Mouse (Mus musculus): Measurements from ENCODE around the gene Crocc. TPM values are rescaled to one million over a fixed set of nuclear protein-coding genes. Genes with fewer than 3 reads are reported as not detected.

Gene Crocc
- 7.2 and 7.4 TPM in 2 replicates for polyA plus RNA-seq (2014; fragmentation: Nextera tagmentation; extraction: Ambion mirVana)

GRCm38 (mm10) chr4:141060426-141061301 lies at the start of gene Crocc:
Gene Crocc, minus strand, starts transcription at chr4:141060550.
- peak within 1 kb of the TSS; percentile 78 for H3K4me2 ChIP-seq (ENCODE audit: low read length)
- under 1% methylated on average over 76 of the region's 77 CpGs for WGBS
- H3K4me3 ChIP-seq (replicated peaks; ENCODE audit: low read depth, low read length), result peak within 1 kb of the TSS; percentile 56
- H3K9ac ChIP-seq (replicated peaks; ENCODE audit: low read length), result peak within 1 kb of the TSS; percentile 72
- peak; percentile 100 for DNase-seq
- ATAC-seq (ENCODE audit: low FRiP score, low TSS enrichment), result peak; percentile 94
- peak within 1 kb of the TSS; percentile 94 for H3K27ac ChIP-seq (replicated peaks; ENCODE audit: low read depth, low read length)
- no peaks in the 10 kb centered on the region for H3K9me3 ChIP-seq (ENCODE audit: control insufficient read depth, low read length)
- H3K27me3 ChIP-seq (ENCODE audit: control insufficient read depth, insufficient read depth, low read length), result no peaks in the 10 kb centered on the region
- H3K4me1 ChIP-seq (ENCODE audit: control insufficient read depth, insufficient read depth, low read length), result peaks cover 6% of the 10 kb centered on the region
- H3K36me3 ChIP-seq (ENCODE audit: control insufficient read depth, insufficient read depth, low read length), result peaks cover 12% of the 10 kb centered on the region

- Histone ChIP-seq H3K4me3 (replicated peaks; ENCODE audit: low read depth, low read length) (no peak overlapping the region), H3K4me2 (ENCODE audit: low read length) (no peak overlapping the region), H3K9me3 (ENCODE audit: control insufficient read depth, low read length) (no peaks in the 10 kb centered on the region), H3K27ac (replicated peaks; ENCODE audit: low read depth, low read length) (no peak overlapping the region), H3K9ac (replicated peaks; ENCODE audit: low read length) (no peak overlapping the region), H3K27me3 (ENCODE audit: control insufficient read depth, insufficient read depth, low read length) (no peaks in the 10 kb centered on the region), H3K4me1 (ENCODE audit: control insufficient read depth, insufficient read depth, low read length) (no peaks in the 10 kb centered on the region), H3K36me3 (ENCODE audit: control insufficient read depth, insufficient read depth, low read length) (peaks cover 17% of the 10 kb centered on the region; the same call in 1 of the 2 replicates)
- DNase-seq (no peak), ATAC-seq (ENCODE audit: low FRiP score, low TSS enrichment) (no peak)
- WGBS, result 55% methylated on average over 10 of the region's 10 CpGs
Observed at GRCm38 (mm10) chr4:141108196-141108732, 47.9 kb upstream of the Crocc start.

GRCm38 (mm10) chr4:141106526-141107183 lies 46.3 kb upstream of the Crocc start:
- no peak overlapping the region for H3K27ac ChIP-seq (replicated peaks; ENCODE audit: low read depth, low read length)
- WGBS, result 81% methylated on average over 16 of the region's 16 CpGs

GRCm38 (mm10) chr4:141101855-141102254 lies 41.5 kb upstream of the Crocc start:
- Histone ChIP-seq H3K4me1 (ENCODE audit: control insufficient read depth, insufficient read depth, low read length) (no peaks in the 10 kb centered on the region), H3K27me3 (ENCODE audit: control insufficient read depth, insufficient read depth, low read length) (no peaks in the 10 kb centered on the region), H3K9ac (replicated peaks; ENCODE audit: low read length) (no peak overlapping the region), H3K36me3 (ENCODE audit: control insufficient read depth, insufficient read depth, low read length) (no peaks in the 10 kb centered on the region), H3K4me3 (replicated peaks; ENCODE audit: low read depth, low read length) (no peak overlapping the region), H3K9me3 (ENCODE audit: control insufficient read depth, low read length) (no peaks in the 10 kb centered on the region), H3K27ac (replicated peaks; ENCODE audit: low read depth, low read length) (no peak overlapping the region), H3K4me2 (ENCODE audit: low read length) (no peak overlapping the region)
- ATAC-seq (ENCODE audit: low FRiP score, low TSS enrichment) (no peak), DNase-seq (no peak)
- WGBS, result 63% methylated on average over 6 of the region's 6 CpGs

More at GRCm38 (mm10) chr4:141106526-141107183, 46.3 kb upstream of the Crocc start:
- Histone ChIP-seq H3K4me2 (ENCODE audit: low read length) (no peak overlapping the region), H3K9ac (replicated peaks; ENCODE audit: low read length) (no peak overlapping the region), H3K4me1 (ENCODE audit: control insufficient read depth, insufficient read depth, low read length) (no peaks in the 10 kb centered on the region), H3K9me3 (ENCODE audit: control insufficient read depth, low read length) (no peaks in the 10 kb centered on the region), H3K4me3 (replicated peaks; ENCODE audit: low read depth, low read length) (no peak overlapping the region), H3K36me3 (ENCODE audit: control insufficient read depth, insufficient read depth, low read length) (peaks cover 10% of the 10 kb centered on the region; the same call in 1 of the 2 replicates), H3K27me3 (ENCODE audit: control insufficient read depth, insufficient read depth, low read length) (no peaks in the 10 kb centered on the region)
- ATAC-seq (ENCODE audit: low FRiP score, low TSS enrichment) (no peak), DNase-seq (no peak)

- Histone ChIP-seq H3K27ac (replicated peaks; ENCODE audit: low read depth, low read length) (no peak overlapping the region), H3K36me3 (ENCODE audit: control insufficient read depth, insufficient read depth, low read length) (no peaks in the 10 kb centered on the region), H3K4me3 (replicated peaks; ENCODE audit: low read depth, low read length) (no peak overlapping the region), H3K4me1 (ENCODE audit: control insufficient read depth, insufficient read depth, low read length) (no peaks in the 10 kb centered on the region), H3K4me2 (ENCODE audit: low read length) (no peak overlapping the region), H3K9me3 (ENCODE audit: control insufficient read depth, low read length) (no peaks in the 10 kb centered on the region), H3K9ac (replicated peaks; ENCODE audit: low read length) (no peak overlapping the region), H3K27me3 (ENCODE audit: control insufficient read depth, insufficient read depth, low read length) (no peaks in the 10 kb centered on the region)
- ATAC-seq (ENCODE audit: low FRiP score, low TSS enrichment), result no peak
- WGBS, result 92% methylated on average over 9 of the region's 9 CpGs
- no peak for DNase-seq
Observed at GRCm38 (mm10) chr4:141101291-141101690, 40.9 kb upstream of the Crocc start.

- 83% methylated on average over 5 of the region's 5 CpGs for WGBS
- ATAC-seq (ENCODE audit: low FRiP score, low TSS enrichment), result no peak
- no peaks in the 10 kb centered on the region for H3K27me3 ChIP-seq (ENCODE audit: control insufficient read depth, insufficient read depth, low read length)
Observed at GRCm38 (mm10) chr4:141099956-141100355, 39.6 kb upstream of the Crocc start.

GRCm38 (mm10) chr4:141098935-141099334 lies 38.6 kb upstream of the Crocc start:
- 78% methylated on average over 4 of the region's 4 CpGs for WGBS
- H3K4me2 ChIP-seq (ENCODE audit: low read length), result no peak overlapping the region

More at GRCm38 (mm10) chr4:141099956-141100355, 39.6 kb upstream of the Crocc start:
- no peak overlapping the region for H3K27ac ChIP-seq (replicated peaks; ENCODE audit: low read depth, low read length)
- no peak overlapping the region for H3K4me3 ChIP-seq (replicated peaks; ENCODE audit: low read depth, low read length)
- H3K36me3 ChIP-seq (ENCODE audit: control insufficient read depth, insufficient read depth, low read length), result no peaks in the 10 kb centered on the region
- H3K9ac ChIP-seq (replicated peaks; ENCODE audit: low read length), result no peak overlapping the region
- no peaks in the 10 kb centered on the region for H3K4me1 ChIP-seq (ENCODE audit: control insufficient read depth, insufficient read depth, low read length)
- no peak overlapping the region for H3K4me2 ChIP-seq (ENCODE audit: low read length)
- no peaks in the 10 kb centered on the region for H3K9me3 ChIP-seq (ENCODE audit: control insufficient read depth, low read length)
- no peak for DNase-seq

GRCm38 (mm10) chr4:141096710-141097109 lies 36.4 kb upstream of the Crocc start:
- Histone ChIP-seq H3K36me3 (ENCODE audit: control insufficient read depth, insufficient read depth, low read length) (no peaks in the 10 kb centered on the region), H3K9me3 (ENCODE audit: control insufficient read depth, low read length) (no peaks in the 10 kb centered on the region), H3K27me3 (ENCODE audit: control insufficient read depth, insufficient read depth, low read length) (no peaks in the 10 kb centered on the region), H3K4me2 (ENCODE audit: low read length) (no peak overlapping the region), H3K27ac (replicated peaks; ENCODE audit: low read depth, low read length) (no peak overlapping the region), H3K4me3 (replicated peaks; ENCODE audit: low read depth, low read length) (no peak overlapping the region), H3K4me1 (ENCODE audit: control insufficient read depth, insufficient read depth, low read length) (no peaks in the 10 kb centered on the region), H3K9ac (replicated peaks; ENCODE audit: low read length) (no peak overlapping the region)
- ATAC-seq (ENCODE audit: low FRiP score, low TSS enrichment) (no peak), DNase-seq (no peak)
- 10% methylated on average over 9 of the region's 9 CpGs for WGBS

More at GRCm38 (mm10) chr4:141098935-141099334, 38.6 kb upstream of the Crocc start:
- no peaks in the 10 kb centered on the region for H3K9me3 ChIP-seq (ENCODE audit: control insufficient read depth, low read length)
- no peak overlapping the region for H3K9ac ChIP-seq (replicated peaks; ENCODE audit: low read length)
- H3K27me3 ChIP-seq (ENCODE audit: control insufficient read depth, insufficient read depth, low read length), result no peaks in the 10 kb centered on the region
- no peaks in the 10 kb centered on the region for H3K36me3 ChIP-seq (ENCODE audit: control insufficient read depth, insufficient read depth, low read length)
- no peaks in the 10 kb centered on the region for H3K4me1 ChIP-seq (ENCODE audit: control insufficient read depth, insufficient read depth, low read length)
- no peak overlapping the region for H3K27ac ChIP-seq (replicated peaks; ENCODE audit: low read depth, low read length)
- no peak for ATAC-seq (ENCODE audit: low FRiP score, low TSS enrichment)
- H3K4me3 ChIP-seq (replicated peaks; ENCODE audit: low read depth, low read length), result no peak overlapping the region
- DNase-seq, result no peak

All from midbrain, embryonic 14.5 days (tissue).